20 mouse cellular contexts compared by ENCODE assay signal in genomic region chr7:96761151-96761550, GRCm38 (mm10).
A peak's percentile ranks its signal among the peaks of the same experiment; 100 is the strongest.
DNase-seq lines count a peak whose midpoint lies in the region; ATAC-seq and TF ChIP-seq lines count a peak whose summit lies in the region.
"Had no signal": no experiment of that assay in that cellular context is flagged by ENCODE, and none has a peak within 500 bp of the region (broad histone marks: within the 10 kb centered on the region; RNA-seq: fewer than 3 reads in every experiment).

No protein-coding gene starts in this region.

- H3K9ac ChIP-seq in forebrain, embryonic 12.5 days, result no peak overlapping the region
- no peak overlapping the region for H3K9ac ChIP-seq in forebrain, postnatal 0 days
- no peak overlapping the region for H3K9ac ChIP-seq in stomach, embryonic 16.5 days (ENCODE audit: low read length)
- H3K9ac ChIP-seq: embryonic facial prominence, embryonic 12.5 days; kidney, embryonic 15.5 days; limb, embryonic 12.5 days; liver, embryonic 15.5 days had no signal

- no peak overlapping the region for H3K4me2 ChIP-seq in forebrain, embryonic 12.5 days
- H3K4me2 ChIP-seq in forebrain, postnatal 0 days (ENCODE audit: low read depth), result no peak overlapping the region
- H3K4me2 ChIP-seq in stomach, embryonic 16.5 days (ENCODE audit: low read depth, low read length), result no peak overlapping the region
- H3K4me2 ChIP-seq: embryonic facial prominence, embryonic 12.5 days; kidney, embryonic 15.5 days; limb, embryonic 12.5 days; liver, embryonic 15.5 days had no signal

- DNase-seq in forebrain, embryonic 10.5 days (ENCODE audit: extremely low spot score, low spot score), result no peak
- DNase-seq in lung, postnatal 10 days, result peak; percentile 25
- DNase-seq in lung, adult 18-20 months, result no peak
- peak; percentile 68 for DNase-seq in forebrain, postnatal 0 days
- no peak for DNase-seq in adrenal gland, postnatal 4 days (ENCODE audit: low spot score in 2 of 2)
- no peak for DNase-seq in gastrocnemius, adult 18-20 months (ENCODE audit: low spot score)
- DNase-seq: cerebellum, adult 11 months; cerebellum, postnatal 36 days; gastrocnemius, postnatal 14 days; right cerebral cortex, postnatal 4 days; thymus, postnatal 14 days had no signal

- no peak overlapping the region for H3K4me3 ChIP-seq in forebrain, embryonic 12.5 days (replicated peaks)
- H3K4me3 ChIP-seq in forebrain, embryonic 10.5 days, result no peak overlapping the region
- no peak overlapping the region for H3K4me3 ChIP-seq in forebrain, postnatal 0 days (ENCODE audit: low read depth, low read length)
- no peak overlapping the region for H3K4me3 ChIP-seq in stomach, embryonic 16.5 days (replicated peaks; ENCODE audit: low read length)
- H3K4me3 ChIP-seq: embryonic facial prominence, embryonic 12.5 days; kidney, embryonic 15.5 days; layer of hippocampus, adult 2 months; limb, embryonic 12.5 days; liver, embryonic 15.5 days had no signal

- peak; percentile 25; the same call in 1 of the 2 replicates for ATAC-seq in forebrain, embryonic 12.5 days (ENCODE audit: low FRiP score)
- ATAC-seq in forebrain, postnatal 0 days, result peak; percentile 59; the same call in 1 of the 2 replicates
- ATAC-seq in stomach, embryonic 16.5 days (ENCODE audit: insufficient read depth, low FRiP score), result 0 out of 2 replicates have a peak, but pooled peaks have one; percentile 15
- ATAC-seq: inflammation-experienced regulatory T-cells, adult 6 months had no signal

- no peak for TF ChIP-seq CTCF in forebrain, postnatal 0 days (IDR thresholded peaks at IDR 0.05; ENCODE audit: low read depth)

- no peaks in the 10 kb centered on the region; the same call in 1 of the 2 replicates for H3K36me3 ChIP-seq in forebrain, embryonic 12.5 days (replicated peaks)
- H3K36me3 ChIP-seq in forebrain, embryonic 10.5 days (replicated peaks), result peaks cover 25% of the 10 kb centered on the region
- H3K36me3 ChIP-seq in forebrain, postnatal 0 days (ENCODE audit: insufficient read depth), result no peaks in the 10 kb centered on the region
- no peaks in the 10 kb centered on the region for H3K36me3 ChIP-seq in stomach, embryonic 16.5 days (ENCODE audit: control insufficient read depth, insufficient read depth, low read length)
- H3K36me3 ChIP-seq: liver, embryonic 15.5 days had no signal

- peak overlapping the region; percentile 54; the same call in 1 of the 2 replicates for H3K27ac ChIP-seq in forebrain, embryonic 12.5 days
- H3K27ac ChIP-seq in forebrain, embryonic 10.5 days, result no peak overlapping the region
- no peak overlapping the region for H3K27ac ChIP-seq in forebrain, postnatal 0 days (ENCODE audit: low read depth, low read length)
- no peak overlapping the region for H3K27ac ChIP-seq in stomach, embryonic 16.5 days (ENCODE audit: low read length)
- H3K27ac ChIP-seq: kidney, embryonic 15.5 days; layer of hippocampus, adult 2 months; limb, embryonic 12.5 days; liver, embryonic 15.5 days had no signal

- H3K4me1 ChIP-seq in forebrain, embryonic 12.5 days, result peaks cover 37% of the 10 kb centered on the region
- peaks cover 35% of the 10 kb centered on the region for H3K4me1 ChIP-seq in forebrain, embryonic 10.5 days
- peaks cover 16% of the 10 kb centered on the region for H3K4me1 ChIP-seq in forebrain, postnatal 0 days (ENCODE audit: insufficient read depth)
- peaks cover 9% of the 10 kb centered on the region for H3K4me1 ChIP-seq in stomach, embryonic 16.5 days (ENCODE audit: control insufficient read depth, insufficient read depth, low read length)
- H3K4me1 ChIP-seq: liver, embryonic 15.5 days had no signal

- no peaks in the 10 kb centered on the region for H3K9me3 ChIP-seq in forebrain, embryonic 12.5 days
- no peaks in the 10 kb centered on the region for H3K9me3 ChIP-seq in forebrain, embryonic 10.5 days
- H3K9me3 ChIP-seq in forebrain, postnatal 0 days (ENCODE audit: low read length), result no peaks in the 10 kb centered on the region
- no peaks in the 10 kb centered on the region for H3K9me3 ChIP-seq in stomach, embryonic 16.5 days (replicated peaks; ENCODE audit: control insufficient read depth, low read length)
- H3K9me3 ChIP-seq: embryonic facial prominence, embryonic 12.5 days; kidney, embryonic 15.5 days; liver, embryonic 15.5 days had no signal

- 57% methylated on average over 5 of the region's 5 CpGs for WGBS in forebrain, embryonic 12.5 days
- 86% methylated on average over 5 of the region's 5 CpGs for WGBS in forebrain, embryonic 10.5 days
- 23% methylated on average over 5 of the region's 5 CpGs for WGBS in forebrain, postnatal 0 days
- WGBS in stomach, embryonic 16.5 days, result 65% methylated on average over 5 of the region's 5 CpGs

- no peaks in the 10 kb centered on the region for H3K27me3 ChIP-seq in forebrain, embryonic 12.5 days
- H3K27me3 ChIP-seq in forebrain, embryonic 10.5 days (ENCODE audit: poor library complexity, severe bottlenecking), result no peaks in the 10 kb centered on the region
- no peaks in the 10 kb centered on the region for H3K27me3 ChIP-seq in forebrain, postnatal 0 days (ENCODE audit: insufficient read depth, low read length)
- H3K27me3 ChIP-seq in stomach, embryonic 16.5 days (ENCODE audit: control insufficient read depth, insufficient read depth, low read length), result no peaks in the 10 kb centered on the region
- H3K27me3 ChIP-seq: CH12.LX; embryonic facial prominence, embryonic 12.5 days; kidney, embryonic 15.5 days; limb, embryonic 12.5 days; liver, embryonic 15.5 days had no signal

Comparison
In these comparisons a context has a peak if more than half of its experiments do, and no peak if none do; other contexts are left out.
1. DNase-seq: peak in lung, postnatal 10 days (single experiment) and forebrain, postnatal 0 days (single experiment); none in forebrain, embryonic 10.5 days (single experiment), lung, adult 18-20 months (0 of 2), adrenal gland, postnatal 4 days (0 of 2) and gastrocnemius, adult 18-20 months (single experiment).
2. Peak in every context shown above with its lines, with median percentiles within 50 percentile points of each other: ATAC-seq.